Comparison of ENCODE assay signal across 15 mouse cellular contexts in genomic region chr14:8472884-8473283, GRCm38 (mm10).
DNase-seq lines count a peak whose midpoint lies in the region; TF ChIP-seq lines count a peak whose summit lies in the region.
"Had no signal": no experiment of that assay in that cellular context is flagged by ENCODE, and none has a peak within 500 bp of the region (broad histone marks: within the 10 kb centered on the region; RNA-seq: fewer than 3 reads in every experiment).

No protein-coding gene starts in this region.

- dilution Hi-C loops in CH12.LX (cut with MboI; ENCODE audit: extremely low pct_ligation_motif_present, extremely low pct_unique_long_range_greater_than_20kb, low sequenced_read_pairs), result no loop called here

- no peaks in the 10 kb centered on the region for H3K27me3 ChIP-seq in CH12.LX (replicated peaks)

- H3K4me1 ChIP-seq in CH12.LX (ENCODE audit: control insufficient read depth in 1 of 2, insufficient read depth in 2 of 2), result no peaks in the 10 kb centered on the region

- H3K36me3 ChIP-seq in CH12.LX (replicated peaks in 1 of 2; ENCODE audit: control insufficient read depth in 1 of 2, insufficient read depth in 1 of 2, low read length in 1 of 2), result no peaks in the 10 kb centered on the region
- H3K36me3 ChIP-seq: G1E had no signal

- H3K27ac ChIP-seq in CH12.LX (ENCODE audit: insufficient read depth, low read depth), result no peak overlapping the region

- TF ChIP-seq EP300 in CH12.LX (IDR thresholded peaks at IDR 0.05; ENCODE audit: low read length), result peak; percentile 52

- no peaks in the 10 kb centered on the region for H3K9me3 ChIP-seq in CH12.LX (replicated peaks; ENCODE audit: low read length)
- H3K9me3 ChIP-seq: G1E had no signal

- no peak overlapping the region for H3K4me3 ChIP-seq in CH12.LX (replicated peaks in 1 of 3; ENCODE audit: low read depth in 2 of 3, low read length in 2 of 3, poor library complexity in 1 of 3)

- no peaks in the 10 kb centered on the region for H3K79me2 ChIP-seq in CH12.LX (replicated peaks; ENCODE audit: control insufficient read depth, extremely low read depth, insufficient read depth, poor library complexity, severe bottlenecking)

- no peak for DNase-seq in CH12.LX (ENCODE audit: extremely low read depth)
- no peak for DNase-seq in right cerebral cortex, adult 18-20 months
- DNase-seq: adrenal gland, adult 2 months; adrenal gland, adult 8-10 months; adrenal gland, postnatal 10 days; adrenal gland, postnatal 14 days; adrenal gland, postnatal 25 days; adrenal gland, postnatal 36 days; B cell, adult 2 months; cerebellum, adult 11 months; cerebellum, adult 11-12 months; cerebellum, adult 18-20 months; cerebellum, adult 2 months; cerebellum, adult 8-10 months had no signal

- no peak for TF ChIP-seq RAD21 in CH12.LX (IDR thresholded peaks at IDR 0.05; ENCODE audit: low read depth, low read length)

- no peak overlapping the region for H3K9ac ChIP-seq in CH12.LX (ENCODE audit: insufficient read depth, low read depth)

- no peak overlapping the region for H3K4me2 ChIP-seq in CH12.LX (ENCODE audit: insufficient read depth, low read depth, poor library complexity, severe bottlenecking)

- TF ChIP-seq CTCF in CH12.LX (conservative IDR thresholded peaks at IDR 0.05 in 1 of 2, IDR thresholded peaks at IDR 0.05 in 1 of 2; ENCODE audit: low read depth in 2 of 2, low read length in 2 of 2), result no peak

- no peak for TF ChIP-seq POLR2A in CH12.LX (IDR thresholded peaks at IDR 0.05; ENCODE audit: low read depth, low read length)

- in situ Hi-C loops in CH12.LX (cut with MboI; ENCODE audit: low pct_ligation_motif_present, low pct_unique_long_range_greater_than_20kb, low sequenced_read_pairs), result loop anchor here (25.0 kb wide), 1 partner anchor 111 kb away; no protein-coding TSS in a partner anchor

TF ChIP-seq in CH12.LX, 34 proteins besides CTCF, POLR2A, EP300 and RAD21:
- peak; percentile 55; the same call in 1 of the 2 replicates for TF ChIP-seq JUND (conservative IDR thresholded peaks at IDR 0.05; ENCODE audit: low read depth, low read length)
- TF ChIP-seq JUN (IDR thresholded peaks at IDR 0.05; ENCODE audit: insufficient read depth, low read depth, low read length), result peak; percentile 36; the same call in 1 of the 2 replicates
- peak; percentile 43; the same call in 1 of the 2 replicates for TF ChIP-seq IRF4 (IDR thresholded peaks at IDR 0.05; ENCODE audit: low read depth, low read length)
- TF ChIP-seq MAFK (IDR thresholded peaks at IDR 0.05; ENCODE audit: insufficient replicate concordance, low read length), result no peak
- TF ChIP-seq RCOR1 (conservative IDR thresholded peaks at IDR 0.05; ENCODE audit: low read depth, low read length), result no peak
- no peak for TF ChIP-seq PAX5 (IDR thresholded peaks at IDR 0.05; ENCODE audit: low read length)
TF ChIP-seq in CH12.LX: peak in this region for 3.
